Mouse (Mus musculus): ENCODE measurements around the gene Ugt1a10.
A peak's percentile ranks its signal among the peaks of the same experiment; 100 is the strongest.

The Ugt1a10 gene

DNA sequence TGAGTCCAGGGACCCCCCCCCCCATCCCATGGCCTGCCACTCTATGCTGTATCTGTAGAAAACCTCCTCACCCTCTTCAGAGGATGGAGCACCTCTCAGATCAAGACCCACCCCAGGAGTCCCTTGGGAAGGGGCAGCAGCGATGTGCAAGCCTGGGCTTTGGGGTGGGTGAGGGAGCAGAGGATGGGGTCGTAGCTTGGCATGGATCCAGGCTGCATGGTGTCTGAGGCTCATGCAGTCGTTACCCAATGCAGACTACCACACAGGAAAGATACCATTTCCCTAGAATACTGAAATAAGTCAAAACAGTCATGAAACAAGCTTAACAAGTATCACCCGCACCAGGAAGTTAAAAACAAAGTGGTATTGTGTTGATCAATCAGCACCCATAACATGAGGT, 193.5 kb downstream of the Ugt1a10 start:
- no peak for TF ChIP-seq GATA4 (IDR thresholded peaks at IDR 0.05; ENCODE audit: insufficient replicate concordance, low read length)

DNA sequence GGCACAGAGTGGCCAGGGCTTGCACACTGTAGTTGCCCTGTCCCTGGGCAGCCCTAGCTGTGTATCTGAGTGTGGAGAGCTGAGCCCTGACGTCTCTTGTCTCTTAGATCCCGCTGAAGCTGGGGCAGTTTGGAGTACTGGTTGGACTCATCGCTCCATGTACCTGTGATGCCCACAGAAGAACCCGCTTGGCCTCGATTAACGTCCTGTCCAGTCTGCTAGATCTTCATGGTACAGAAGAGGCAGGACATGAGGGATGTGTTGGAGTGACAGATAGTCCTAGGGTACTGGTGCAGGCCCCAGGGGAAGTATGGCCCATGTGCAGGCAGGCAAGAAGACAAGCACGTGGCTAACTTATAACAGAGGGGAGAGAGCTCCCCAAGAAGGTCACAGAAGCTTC, 194.4 kb downstream of the Ugt1a10 start:
- TF ChIP-seq GATA4 (IDR thresholded peaks at IDR 0.05; ENCODE audit: insufficient replicate concordance, low read length): no peak

DNA sequence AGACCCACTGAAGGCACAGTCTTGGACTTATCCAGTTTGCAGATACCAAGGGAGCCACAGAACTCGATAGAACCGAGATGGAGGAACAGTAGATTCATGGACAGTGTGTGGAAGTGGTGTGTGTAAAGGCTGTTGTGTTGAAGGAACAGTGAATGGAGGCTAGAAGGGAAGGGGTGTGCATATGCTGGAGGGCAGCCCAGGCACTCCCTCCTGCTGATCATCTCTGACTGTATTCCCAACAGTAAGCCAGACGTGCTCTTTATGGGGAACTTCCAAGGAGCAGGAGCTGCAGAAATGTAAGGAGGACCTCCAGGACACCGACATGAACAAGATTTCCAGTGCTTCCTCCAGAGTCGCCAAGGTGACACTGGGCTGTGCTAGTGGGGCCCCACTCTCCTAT, 194.8 kb downstream of the Ugt1a10 start:
- TF ChIP-seq GATA4 (IDR thresholded peaks at IDR 0.05; ENCODE audit: insufficient replicate concordance, low read length): no peak

DNA sequence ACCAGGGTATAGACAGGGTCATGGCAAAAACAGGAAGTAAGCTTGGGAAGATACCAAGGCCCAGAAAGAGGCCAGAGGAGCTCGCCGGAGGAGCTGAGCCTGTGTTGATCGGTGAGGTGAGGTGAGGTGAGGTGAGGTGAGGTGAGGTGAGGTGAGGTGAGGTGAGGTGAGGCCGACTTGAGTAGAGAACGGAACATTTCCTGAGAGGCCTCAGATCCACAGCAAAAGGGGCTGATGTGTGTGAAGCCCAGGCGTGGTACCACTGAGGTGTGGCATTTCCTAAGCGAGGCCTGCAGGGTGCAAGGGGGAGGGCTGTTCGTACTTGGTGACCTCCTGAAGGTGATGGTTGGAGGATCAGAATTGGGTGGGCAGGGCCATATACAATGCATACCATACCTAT, 197.9 kb downstream of the Ugt1a10 start:
- TF ChIP-seq GATA4 (IDR thresholded peaks at IDR 0.05; ENCODE audit: insufficient replicate concordance, low read length): no peak

DNA sequence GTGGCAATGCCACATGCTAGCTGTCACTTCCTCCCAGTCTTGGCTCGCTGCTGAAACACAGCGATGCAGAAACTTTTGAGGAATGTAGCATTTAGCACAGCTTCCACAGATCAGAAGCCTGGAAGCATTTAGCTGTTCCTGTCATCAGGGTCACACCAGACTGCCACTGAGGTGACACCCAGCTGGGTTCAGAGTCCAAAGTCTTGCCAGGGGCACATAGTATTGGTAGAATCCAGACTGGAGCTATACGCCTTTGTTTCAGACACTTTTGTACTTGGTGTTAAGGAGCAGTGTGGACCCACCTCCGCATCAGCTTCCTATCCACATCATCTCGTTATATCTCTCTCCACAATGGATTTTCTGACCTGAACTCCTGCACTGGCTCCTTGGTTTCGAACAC, 198.4 kb downstream of the Ugt1a10 start:
- no peak for TF ChIP-seq GATA4 (IDR thresholded peaks at IDR 0.05; ENCODE audit: insufficient replicate concordance, low read length)

DNA sequence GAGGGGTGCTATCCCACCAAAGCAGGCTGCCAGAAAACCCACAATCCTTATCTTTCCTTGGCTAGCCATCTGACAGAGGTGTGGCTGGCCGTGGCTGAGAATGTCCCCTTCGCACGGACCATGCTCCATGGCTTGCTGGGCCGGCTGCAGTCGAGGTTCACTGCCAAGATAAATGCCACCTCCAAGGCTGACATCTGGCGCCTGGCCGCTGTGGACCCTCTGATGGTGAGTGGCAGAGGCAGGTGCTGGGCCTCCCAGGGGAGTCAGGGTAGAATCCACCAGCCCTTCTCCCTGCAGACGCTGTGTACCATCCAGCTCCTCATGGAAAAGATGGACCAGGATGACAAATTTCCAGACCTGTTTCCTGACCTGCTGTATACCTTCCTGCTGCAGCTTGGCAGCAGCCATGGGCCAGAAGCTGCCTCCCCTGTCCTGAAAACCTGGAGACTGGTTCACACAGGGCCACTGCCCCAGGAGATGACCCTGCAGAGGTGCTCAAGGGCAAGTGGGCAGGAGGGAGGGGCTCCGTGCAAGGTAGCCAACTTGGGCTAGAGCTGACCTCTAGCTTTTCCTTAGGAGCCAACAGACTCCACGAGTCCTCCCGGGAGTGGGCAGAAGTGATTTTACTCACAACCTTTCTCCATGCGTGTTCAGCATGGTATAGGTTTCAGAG, 199.7 kb downstream of the Ugt1a10 start:
- TF ChIP-seq GATA4 (IDR thresholded peaks at IDR 0.05; ENCODE audit: insufficient replicate concordance, low read length): no peak

DNA sequence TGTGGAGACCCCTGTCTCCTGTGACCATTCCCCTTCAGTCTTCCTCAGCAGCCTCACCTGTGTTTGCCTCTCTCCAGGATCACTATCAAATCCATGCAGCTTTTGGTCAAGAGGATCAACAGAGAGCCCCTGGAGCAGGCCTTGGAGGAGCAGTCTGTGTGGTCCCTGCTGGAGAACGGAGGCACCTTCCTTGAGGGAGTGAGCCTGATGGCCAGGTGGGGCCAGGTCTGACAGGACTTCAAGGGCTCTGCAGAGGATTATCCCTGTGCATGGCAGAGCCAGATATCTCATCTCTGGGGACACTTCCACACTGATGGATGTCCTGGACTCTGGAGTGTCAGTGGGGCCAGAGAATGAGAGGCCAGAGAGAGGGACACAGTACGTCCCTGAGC, 200.3 kb downstream of the Ugt1a10 start:
- TF ChIP-seq GATA4 (IDR thresholded peaks at IDR 0.05; ENCODE audit: insufficient replicate concordance, low read length): no peak

DNA sequence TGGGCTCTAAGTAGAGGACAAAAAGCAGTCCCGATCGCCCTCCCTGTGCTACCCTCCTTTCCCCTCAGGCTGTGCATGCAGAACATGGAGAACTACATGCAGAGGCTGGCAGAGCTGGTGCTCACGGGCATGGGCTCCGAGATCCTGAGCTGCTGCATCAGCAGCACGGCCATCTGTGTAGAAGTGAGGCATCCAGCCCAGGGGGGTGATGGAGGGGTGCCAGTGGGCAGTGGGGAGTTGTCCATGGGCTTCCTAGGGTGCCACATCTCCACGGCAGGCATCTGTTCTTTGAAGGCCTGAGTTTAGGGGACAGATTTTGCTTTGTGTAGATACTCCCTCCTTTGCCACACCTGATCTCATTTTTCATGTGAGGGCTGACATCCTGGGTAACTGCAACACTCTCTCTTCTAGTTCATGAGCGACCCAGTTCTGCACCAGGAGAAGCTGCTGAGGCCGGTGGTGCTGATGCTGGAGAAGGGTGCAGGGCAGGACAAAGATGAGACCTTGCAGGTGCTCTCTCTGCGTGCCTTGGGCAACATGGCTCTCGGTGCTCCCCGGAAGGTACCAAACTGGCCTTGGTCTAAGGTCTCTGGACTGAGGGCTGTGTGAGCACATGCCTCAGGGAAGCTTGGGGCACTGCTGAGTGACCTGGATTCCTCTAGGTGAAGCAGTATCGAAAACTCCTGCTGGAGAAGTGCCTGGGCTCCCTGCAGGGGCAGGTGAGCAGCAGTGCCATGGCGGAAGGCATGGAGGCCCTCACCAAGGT, 201.0 kb downstream of the Ugt1a10 start:
- no peak for TF ChIP-seq GATA4 (IDR thresholded peaks at IDR 0.05; ENCODE audit: insufficient replicate concordance, low read length)

DNA sequence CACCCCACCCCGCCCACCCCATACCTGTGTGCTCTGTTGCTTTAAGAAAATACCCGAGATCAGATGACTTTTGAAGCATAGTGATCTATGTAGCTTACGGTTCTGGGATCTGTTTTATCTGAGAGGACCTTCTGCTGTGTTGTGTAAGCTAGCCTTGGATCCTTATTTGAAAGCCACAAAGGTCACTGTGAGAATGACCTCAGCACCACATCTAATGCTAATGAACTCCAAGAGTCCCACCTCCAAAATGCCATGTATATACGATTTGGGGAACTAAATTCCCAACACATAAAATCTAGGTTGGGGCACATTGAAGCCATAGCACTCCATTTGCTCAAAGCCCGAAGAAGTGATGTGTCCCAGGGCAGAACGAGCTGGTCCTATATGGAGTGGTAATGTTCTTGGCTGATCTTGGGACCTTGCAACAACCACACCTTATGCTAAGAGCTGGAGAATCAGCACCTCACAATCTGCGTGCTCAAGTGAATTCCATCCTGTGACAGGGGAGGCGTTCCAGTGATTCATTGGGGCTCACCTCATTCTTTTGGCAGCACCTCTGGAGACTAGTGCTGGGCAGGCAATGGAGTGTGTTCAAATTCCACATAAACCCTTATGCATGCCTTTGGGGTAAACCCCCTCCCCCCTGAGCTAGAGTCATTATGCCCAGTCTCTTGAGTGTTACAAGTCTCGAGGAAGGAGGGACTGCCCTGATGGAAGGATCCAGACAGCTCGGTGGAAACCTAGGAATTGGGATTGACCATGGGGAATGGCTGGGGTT, 201.9 kb downstream of the Ugt1a10 start:
- TF ChIP-seq GATA4 (IDR thresholded peaks at IDR 0.05; ENCODE audit: insufficient replicate concordance, low read length): no peak

DNA sequence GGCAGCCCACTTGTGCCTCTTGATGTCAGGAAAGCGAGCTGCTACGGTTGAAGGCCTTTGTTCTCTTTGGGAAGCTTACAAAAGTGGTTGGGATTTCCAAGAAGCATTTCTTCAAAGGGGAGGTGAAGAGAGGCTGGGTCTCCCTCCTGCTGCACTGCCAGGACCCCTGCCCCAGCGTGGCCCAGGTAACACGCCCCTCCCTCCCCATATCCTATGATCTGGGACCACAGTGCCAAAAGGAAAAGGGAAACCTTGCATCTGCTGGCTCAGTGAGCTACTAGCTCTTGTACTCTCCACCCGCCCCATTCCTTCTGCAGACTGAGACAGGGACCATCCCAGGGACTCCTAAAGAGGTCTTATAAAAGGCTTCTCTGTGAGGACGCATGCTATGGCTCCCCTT, 202.5 kb downstream of the Ugt1a10 start:
- no peak for TF ChIP-seq GATA4 (IDR thresholded peaks at IDR 0.05; ENCODE audit: insufficient replicate concordance, low read length)

DNA sequence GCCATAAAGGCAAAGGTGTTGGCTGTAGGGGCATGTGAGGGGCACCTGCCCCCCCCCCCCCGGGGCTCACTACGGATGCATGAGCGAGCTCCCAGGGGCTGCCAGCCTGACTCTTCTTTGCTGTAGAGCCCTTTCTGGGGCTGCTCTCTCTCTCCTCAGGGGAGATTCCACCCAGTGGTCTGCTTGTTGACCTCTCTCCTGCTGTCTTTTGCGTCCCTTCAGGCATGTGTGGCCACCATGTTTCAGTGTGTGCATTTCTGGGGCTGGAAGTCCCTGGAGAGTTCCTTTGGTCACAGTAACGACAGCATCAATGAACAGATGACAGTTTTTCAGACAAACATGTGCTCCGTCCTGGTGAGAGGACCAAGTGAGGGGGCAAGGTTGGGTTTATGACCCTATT, 203.2 kb downstream of the Ugt1a10 start:
- no peak for TF ChIP-seq GATA4 (IDR thresholded peaks at IDR 0.05; ENCODE audit: insufficient replicate concordance, low read length)

DNA sequence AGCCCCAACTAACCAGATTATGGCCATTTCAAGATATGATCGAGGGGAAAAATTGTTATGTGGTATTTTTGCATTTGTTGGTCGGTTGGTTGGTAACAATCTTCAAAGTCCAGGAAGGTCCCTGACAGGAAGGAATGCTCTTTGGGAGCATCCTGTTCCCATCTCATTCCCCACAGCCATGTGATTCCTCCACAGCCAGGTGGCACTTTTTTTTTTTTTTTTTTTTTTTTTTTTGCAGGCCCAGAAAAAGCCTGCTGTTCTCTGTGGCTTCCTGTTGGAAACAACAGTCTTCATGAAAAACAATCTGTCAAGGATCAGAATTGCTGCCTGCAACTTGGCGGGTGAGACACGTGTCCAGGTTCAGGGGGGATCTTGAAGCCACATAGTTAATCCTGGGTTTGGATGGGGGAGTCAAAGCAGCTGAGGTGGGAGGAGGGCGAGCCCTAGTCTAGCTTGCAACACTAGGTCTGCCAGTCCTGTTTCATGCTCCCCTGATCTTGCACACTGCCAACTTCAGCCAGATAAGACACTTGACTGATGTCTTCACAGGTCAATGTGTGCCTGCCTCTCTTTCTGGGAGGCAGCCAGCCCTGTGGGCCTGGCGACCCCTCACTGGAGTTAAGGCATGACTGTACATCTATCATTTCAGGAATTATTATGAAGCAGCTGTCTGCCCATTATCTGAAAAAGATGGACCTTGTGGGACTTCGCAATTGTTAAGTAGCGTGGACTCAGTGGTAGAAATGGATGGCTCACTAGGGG, 203.9 kb downstream of the Ugt1a10 start:
- TF ChIP-seq GATA4 (IDR thresholded peaks at IDR 0.05; ENCODE audit: insufficient replicate concordance, low read length): peak; percentile 85; the same call in 1 of the 2 replicates

DNA sequence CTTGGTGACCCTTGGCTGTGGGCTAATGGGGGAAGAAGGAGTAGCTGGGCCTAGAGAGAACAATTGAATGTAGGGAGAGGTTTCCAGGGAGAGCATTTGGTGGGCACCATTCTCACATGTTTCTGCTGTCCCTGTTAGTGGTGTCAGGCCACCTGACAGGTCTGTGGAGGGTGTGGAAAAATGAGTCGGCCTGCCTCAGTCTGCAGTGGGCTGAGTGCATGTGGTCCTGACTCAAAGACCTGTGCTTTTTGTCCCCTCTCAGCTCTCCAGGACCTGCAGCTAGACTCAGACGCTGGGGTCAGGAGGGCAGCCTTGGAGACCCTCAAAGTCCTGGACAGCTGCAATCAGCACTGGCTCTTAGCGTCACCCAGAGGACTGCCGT, 204.4 kb downstream of the Ugt1a10 start:
- no peak for TF ChIP-seq GATA4 (IDR thresholded peaks at IDR 0.05; ENCODE audit: insufficient replicate concordance, low read length)

DNA sequence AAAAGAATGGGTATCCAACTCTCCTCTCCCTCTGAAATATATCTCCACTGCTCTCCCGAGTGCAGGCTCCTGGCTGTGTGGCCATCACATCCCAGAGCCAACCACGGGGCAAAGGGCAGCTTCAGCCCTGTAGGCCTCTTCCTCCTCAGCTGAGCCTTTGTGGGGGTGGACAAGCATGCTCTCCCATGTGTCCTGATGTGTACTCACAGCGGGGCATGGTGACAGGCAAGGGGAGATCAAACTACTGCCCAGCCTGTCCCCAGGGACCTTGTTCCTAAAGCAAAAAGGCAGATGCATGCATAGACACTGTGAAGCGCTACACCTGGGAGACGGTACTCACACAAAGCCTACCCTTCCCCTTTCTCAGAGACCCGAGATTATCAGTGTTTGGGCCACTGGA, 204.9 kb downstream of the Ugt1a10 start:
- peak; percentile 27; the same call in 1 of the 2 replicates for TF ChIP-seq GATA4 (IDR thresholded peaks at IDR 0.05; ENCODE audit: insufficient replicate concordance, low read length)

Measured in liver, adult (tissue).